Mouse (Mus musculus): ENCODE measurements around the gene Bag2.

DNA sequence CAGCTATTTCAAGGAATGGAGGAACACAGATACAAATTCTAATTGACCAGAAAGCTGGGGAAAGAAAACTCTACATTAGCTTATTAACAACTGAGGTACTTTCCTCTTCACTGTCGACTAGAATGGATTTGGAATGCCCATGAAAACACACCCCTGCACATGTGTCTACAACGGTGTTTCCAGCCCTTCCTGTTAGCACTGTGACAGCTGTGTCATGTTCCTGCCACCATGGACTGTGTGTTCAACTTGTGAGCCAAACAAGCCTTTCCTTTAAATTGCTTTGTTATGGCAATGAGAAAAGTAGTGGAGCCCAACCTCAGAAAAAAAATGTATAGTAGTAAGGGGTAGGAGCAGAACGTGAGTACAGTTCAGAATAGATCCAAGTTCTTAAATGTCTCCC lies 30.9 kb upstream of the Bag2 start:
- TF ChIP-seq CTCF (IDR thresholded peaks at IDR 0.05; ENCODE audit: extremely low read depth, insufficient read length, insufficient replicate concordance, low read depth, low read length) (no peak), POLR2A (IDR thresholded peaks at IDR 0.05; ENCODE audit: low read depth, low read length) (no peak)
